Mouse (Mus musculus) lung, adult 10 weeks (tissue): ENCODE measurements around the gene Oscar. TPM values are rescaled to one million over a fixed set of nuclear protein-coding genes. Genes with fewer than 3 reads are reported as not detected.

Source experiments
- polyA plus RNA-seq: library from polyadenylated mRNA; stranded (reverse); fragments of 350-450 nt; fragmentation: Illumina TruSeq; extraction: RNeasy Lipid Tissue Mini Kit (QIAGEN cat#74804); gene quantifications from one replicate; pipeline ENCODE4 v1.2.3, GENCODE M21; 2014; ENCODE audit warnings: low read depth, low replicate concordance; ENCODE audit not compliant: insufficient read depth

Oscar gene
- not detected for polyA plus RNA-seq

DNA sequence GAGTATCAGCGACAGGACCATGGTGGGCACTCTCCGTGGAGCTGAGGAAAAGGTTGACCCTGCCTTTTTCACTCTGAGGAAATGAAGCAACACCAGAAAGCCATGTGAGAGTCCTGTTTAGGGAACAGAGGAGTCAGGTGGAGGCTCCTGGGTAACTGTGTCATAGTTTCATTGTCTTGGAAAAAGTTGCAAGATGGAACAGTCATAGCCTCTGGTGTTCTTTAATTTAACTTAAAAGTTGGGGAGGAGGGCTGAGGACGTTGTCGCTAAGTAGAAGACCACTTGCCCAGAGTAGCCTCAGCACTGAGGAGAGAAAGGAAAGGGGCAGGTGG lies at the start of gene Oscar:
Gene Oscar (minus strand): TSS at position 101 of the 332 bp plus-strand sequence.

DNA sequence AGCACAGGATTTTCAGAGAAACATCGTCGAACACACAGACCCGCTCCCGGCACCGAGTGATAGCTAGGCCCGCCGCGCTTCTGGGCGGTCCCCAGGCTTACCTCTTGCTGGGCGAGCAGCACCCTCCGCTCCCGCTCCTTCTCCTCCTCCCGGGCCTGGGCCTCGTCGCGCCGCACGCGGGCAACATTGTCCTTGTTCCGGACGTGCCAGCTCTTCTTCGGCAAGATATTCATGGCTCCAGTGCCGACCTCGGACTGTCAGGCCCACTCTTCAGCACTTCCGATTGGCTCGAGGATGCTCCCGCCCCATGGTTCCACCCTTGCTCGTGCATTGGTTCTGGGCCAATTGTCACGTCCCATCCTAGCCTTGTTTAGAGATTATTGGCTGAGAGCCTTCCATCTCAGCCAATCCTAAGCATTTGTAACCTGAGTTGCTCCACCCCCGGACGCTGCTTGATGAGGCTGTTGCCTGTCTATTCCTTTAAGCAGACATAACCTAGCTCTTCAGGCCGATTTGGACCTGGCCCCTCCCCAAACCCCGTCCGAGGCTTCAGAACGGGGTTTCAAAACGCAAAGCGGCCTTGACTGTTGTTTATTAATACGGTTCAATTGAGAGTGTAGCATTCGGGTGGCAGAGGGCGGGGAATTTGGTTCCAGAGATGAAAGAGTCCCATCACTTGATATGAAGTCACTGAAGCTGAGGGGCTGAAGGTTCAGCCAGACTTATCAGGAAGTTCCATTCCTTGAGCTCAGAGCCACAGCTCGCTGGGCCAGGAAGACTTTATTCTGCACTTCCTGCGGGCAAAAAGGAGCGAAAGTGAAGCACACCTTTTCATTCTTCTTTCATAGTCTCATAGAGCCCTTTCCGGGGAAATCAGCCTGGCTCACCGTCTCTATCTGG lies 49.5 kb upstream of the Oscar start, which contains the start of gene Leng1:
Gene Leng1 (minus strand): TSS at position 626 of the 900 bp plus-strand sequence.

DNA sequence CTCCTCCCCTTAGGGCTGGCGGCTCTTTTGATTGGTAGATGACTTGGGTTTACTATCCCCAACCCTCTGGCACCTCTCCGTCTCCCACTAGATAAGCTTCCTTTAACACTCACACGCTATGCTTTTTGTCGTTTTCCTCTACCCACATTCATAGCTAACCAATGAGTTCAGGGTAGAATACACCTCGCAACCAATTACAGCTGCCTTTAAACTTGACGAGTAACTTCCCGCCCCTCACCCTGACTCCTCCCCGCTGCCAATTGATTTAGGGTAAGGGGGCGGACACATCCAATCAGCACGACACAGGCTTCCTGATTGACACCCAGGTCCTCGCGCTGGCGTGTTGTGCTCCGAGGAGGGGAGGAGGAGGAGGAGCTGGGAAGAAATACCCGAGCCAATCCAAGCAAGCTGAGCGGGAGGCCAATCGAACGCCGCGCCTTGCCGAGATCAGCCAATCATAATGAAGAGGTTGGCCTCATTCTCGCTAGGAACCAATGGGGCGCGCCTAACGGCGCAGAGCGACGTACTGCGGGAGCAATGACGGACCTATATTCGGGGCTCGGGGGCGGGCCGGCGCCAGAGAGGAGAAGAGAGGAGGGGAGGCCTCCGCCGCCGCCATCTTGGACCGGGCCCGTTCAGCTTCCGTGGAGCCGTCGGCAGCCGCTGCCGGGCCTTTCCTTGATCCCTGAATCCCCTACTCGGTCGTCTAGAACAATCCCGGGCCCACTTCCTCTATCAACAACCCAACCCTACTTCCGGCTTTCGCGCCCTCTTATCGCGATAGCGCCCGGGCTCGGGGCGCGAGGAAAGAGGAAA lies 28.9 kb upstream of the Oscar start, which contains the start of gene Cnot3:
Gene Cnot3 (plus strand): TSS at position 597 of the 816 bp plus-strand sequence.

DNA sequence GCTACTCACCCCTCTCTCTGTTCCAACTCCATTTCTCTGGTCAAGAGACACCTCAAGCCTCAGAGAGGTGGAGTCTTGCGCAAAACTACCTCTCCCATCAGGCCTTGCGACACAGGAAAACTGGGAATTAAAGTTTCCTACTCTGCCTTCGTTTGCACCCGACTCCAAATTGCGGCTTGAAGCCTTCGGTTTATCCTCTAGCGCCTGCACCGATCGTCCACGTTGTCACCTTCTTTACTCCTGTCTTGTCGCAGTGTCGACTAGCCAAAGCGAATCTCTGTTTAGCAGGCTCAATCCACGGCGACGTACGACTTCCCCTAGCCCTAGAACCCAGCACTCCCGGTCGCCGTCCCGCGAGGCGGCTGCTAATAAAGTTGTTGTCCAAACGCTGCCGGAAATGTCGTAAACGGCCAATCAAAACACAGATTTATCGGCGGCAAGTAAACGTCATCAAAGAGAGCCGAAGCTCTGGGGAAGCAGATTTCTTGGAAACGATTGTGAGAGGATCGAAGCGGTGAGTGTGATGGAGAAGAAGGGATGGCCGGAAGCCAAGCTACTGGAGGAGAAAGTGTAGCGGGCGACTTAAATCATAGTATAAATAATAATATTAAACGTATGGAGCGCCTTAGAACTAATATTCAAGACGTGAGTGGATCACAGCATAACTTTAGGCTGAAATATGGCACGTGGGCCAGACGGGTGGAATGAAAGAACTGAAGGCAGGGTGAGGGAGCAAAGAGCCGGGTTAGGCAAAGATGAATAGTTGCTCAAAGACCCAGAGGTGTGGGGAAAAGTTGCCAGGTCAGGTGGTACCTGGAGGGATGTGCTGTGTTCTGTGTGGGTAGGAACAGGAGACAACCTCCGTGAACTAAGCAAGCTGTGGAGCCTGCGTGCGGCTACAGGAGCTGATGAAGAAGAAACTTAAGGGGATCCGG lies 13.9 kb upstream of the Oscar start, which contains the start of the genes Tfpt and Prpf31:
Gene Tfpt (minus strand): TSS at position 387 of the 935 bp plus-strand sequence.
Gene Prpf31 (plus strand): TSS at position 443 of the 935 bp plus-strand sequence.

DNA sequence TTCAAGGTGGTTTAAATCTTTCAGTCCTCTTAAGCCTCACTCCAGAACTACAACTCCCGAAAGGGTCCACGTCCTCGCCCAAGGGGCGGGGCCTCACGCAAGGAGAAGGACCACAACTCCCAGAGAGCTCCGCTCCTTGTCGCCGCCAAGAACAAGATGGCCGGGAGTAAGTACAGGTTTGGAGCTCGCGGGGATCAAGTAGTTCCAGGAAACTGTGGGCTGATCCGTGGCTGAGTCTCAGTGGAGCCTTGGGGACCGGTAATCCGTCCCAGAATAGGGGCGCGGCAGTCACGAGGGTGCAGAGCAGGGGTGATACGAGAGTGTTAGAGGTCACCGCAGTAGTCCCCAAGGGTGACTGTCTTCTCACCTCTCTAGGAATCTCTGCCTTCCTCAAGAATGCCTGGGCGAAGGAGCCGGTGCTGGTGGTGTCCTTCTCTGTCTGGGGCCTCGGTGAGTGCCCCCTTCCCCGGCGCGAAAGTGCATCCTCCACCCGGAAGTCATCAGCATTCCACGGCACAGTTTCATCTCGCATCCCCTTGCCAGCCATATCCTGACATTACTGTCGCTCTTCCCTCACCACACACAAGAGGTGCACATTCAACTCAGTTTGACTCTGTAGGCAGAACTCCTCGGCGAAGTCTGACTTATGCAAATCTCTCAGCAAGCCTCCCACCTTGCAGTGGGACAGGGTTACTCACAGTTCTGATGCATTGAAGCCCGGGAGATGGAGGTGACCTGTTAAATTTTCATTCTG lies 1.5 kb upstream of the Oscar start, which contains the start of gene Ndufa3:
Gene Ndufa3 (plus strand): TSS at position 132 of the 754 bp plus-strand sequence.

Other genes starting within 250 kb of the Oscar start
- not detected for gene Cacng8, start 225.5 kb downstream of the Oscar start, polyA plus RNA-seq
- not detected for gene Cacng6, start 192.0 kb downstream of the Oscar start, polyA plus RNA-seq
- 0.51 TPM for gene Tarm1, start 113.5 kb downstream of the Oscar start, polyA plus RNA-seq
- 423 TPM for gene Ndufa3, start 1.2 kb upstream of the Oscar start, polyA plus RNA-seq
- 18.3 TPM for gene Tfpt, start 13.8 kb upstream of the Oscar start, polyA plus RNA-seq
- gene Prpf31, start 13.8 kb upstream of the Oscar start, polyA plus RNA-seq = 23.4 TPM
- gene Cnot3, start 29.1 kb upstream of the Oscar start, polyA plus RNA-seq = 31.9 TPM
- 8.4 TPM for gene Leng1, start 49.7 kb upstream of the Oscar start, polyA plus RNA-seq
- gene Tmc4, start 61.4 kb upstream of the Oscar start, polyA plus RNA-seq = 31.0 TPM
- 75.9 TPM for gene Tsen34, start 76.7 kb upstream of the Oscar start, polyA plus RNA-seq
- 24.4 TPM for gene Mboat7, start 77.4 kb upstream of the Oscar start, polyA plus RNA-seq
- 2,231 TPM for gene Rps9, start 87.8 kb upstream of the Oscar start, polyA plus RNA-seq
- 14.4 TPM for gene Pirb, start 104.2 kb upstream of the Oscar start, polyA plus RNA-seq
- gene Gm15448, start 209.5 kb upstream of the Oscar start, polyA plus RNA-seq = 0.52 TPM
- gene Pira2, start 228.9 kb upstream of the Oscar start, polyA plus RNA-seq = 2.8 TPM